Mouse (Mus musculus) kidney, embryonic 14.5 days (tissue): ENCODE data around the gene Commd1. TPM values are rescaled to one million over a fixed set of nuclear protein-coding genes. Genes with fewer than 3 reads are reported as not detected.

ENCODE experiments used
- ATAC-seq: fragments of 200-750 bp; cut with Nextera tagmentation; 2 replicates; pipeline ENCODE4 v1.8.0; 2017; ENCODE audit warnings: moderate number of reproducible peaks, mild to moderate bottlenecking, moderate TSS enrichment, moderate library complexity; ENCODE audit not compliant: low FRiP score, low TSS enrichment
- H3K27ac ChIP-seq: fragments of 300-500 bp; sonication (generic); 2 replicates; pipeline ENCODE4 v1.5.1; 2014; ENCODE audit warnings: low read depth, mild to moderate bottlenecking, low read length, moderate library complexity, mixed read lengths
- H3K27me3 ChIP-seq: fragments of 300-500 bp; sonication (generic); 2 replicates; pipeline ENCODE4 v1.6.1; 2014; ENCODE audit warnings: mild to moderate bottlenecking, low read length; ENCODE audit not compliant: control insufficient read depth, insufficient read depth
- H3K36me3 ChIP-seq: fragments of 300-500 bp; sonication (generic); 2 replicates; pipeline ENCODE4 v1.6.1; 2014; ENCODE audit warnings: low read length, mixed read lengths; ENCODE audit not compliant: control insufficient read depth, insufficient read depth
- H3K4me1 ChIP-seq: fragments of 300-500 bp; sonication (generic); 2 replicates; pipeline ENCODE4 v1.6.1; 2014; ENCODE audit warnings: low read length, mixed read lengths; ENCODE audit not compliant: control insufficient read depth, insufficient read depth
- H3K4me2 ChIP-seq: fragments of 300-500 bp; sonication (generic); replicated peaks from 2 replicates; pipeline ENCODE4 v1.6.1; 2014; ENCODE audit warnings: low read depth, mild to moderate bottlenecking, low read length
- H3K4me3 ChIP-seq: fragments of 300-500 bp; sonication (generic); 2 replicates; pipeline ENCODE4 v1.5.1; 2014; ENCODE audit warnings: mild to moderate bottlenecking, low read length
- H3K9ac ChIP-seq: fragments of 300-500 bp; sonication (generic); 2 replicates; pipeline ENCODE4 v1.6.1; 2014; ENCODE audit warnings: low read depth, mild to moderate bottlenecking, low read length, moderate library complexity
- H3K9me3 ChIP-seq: fragments of 300-500 bp; sonication (generic); 2 replicates; pipeline ENCODE4 v1.6.1; 2016; ENCODE audit warnings: low read length; ENCODE audit not compliant: control insufficient read depth
- WGBS: fragments of 180-500 bp; shearing (Covaris S2); extraction: QIAGEN DNeasy Blood & Tissue Kit; methylation state at CpG from one replicate; pipeline ENCODE4 v1.1.7; 2014; 5-methylcytosine and 5-hydroxymethylcytosine counted together
- polyA plus RNA-seq: library from polyadenylated mRNA; unstranded; fragments of >200 nt; fragmentation: Nextera tagmentation; extraction: Ambion mirVana; gene quantifications from 2 replicates; pipeline ENCODE4 v1.2.1, GENCODE M21; 2014

Commd1 gene
- polyA plus RNA-seq, 1 experiment from 2014 or later: 398 TPM

- Histone ChIP-seq H3K27ac (no peak overlapping the region), H3K4me3 (no peak overlapping the region), H3K27me3 (no peaks in the 10 kb centered on the region), H3K4me2 (no peak overlapping the region), H3K9me3 (no peaks in the 10 kb centered on the region), H3K9ac (no peak overlapping the region), H3K36me3 (peaks cover 57% of the 10 kb centered on the region), H3K4me1 (peaks cover 9% of the 10 kb centered on the region)
- WGBS: 90% methylated on average over 2 of the region's 2 CpGs
- no peak for ATAC-seq
Measured at GRCm38 (mm10) chr11:22994271-22994670, 12.1 kb upstream of the Commd1 start.

- peaks cover 9% of the 10 kb centered on the region for H3K4me1 ChIP-seq
- H3K4me2 ChIP-seq: peak overlapping the region; percentile 94
- H3K27ac ChIP-seq: no peak overlapping the region; the same call in 1 of the 2 replicates
- H3K4me3 ChIP-seq: peak overlapping the region; percentile 70
- no peak for ATAC-seq
- 10% methylated on average over 14 of the region's 14 CpGs for WGBS
- no peaks in the 10 kb centered on the region for H3K9me3 ChIP-seq
- H3K36me3 ChIP-seq: peaks cover 33% of the 10 kb centered on the region
- H3K27me3 ChIP-seq: no peaks in the 10 kb centered on the region
- peak overlapping the region; percentile 91 for H3K9ac ChIP-seq
Measured at GRCm38 (mm10) chr11:22991218-22991835, 9.1 kb upstream of the Commd1 start.

- WGBS: under 1% methylated on average over 66 of the region's 66 CpGs
- ATAC-seq: peak; percentile 99
Measured at GRCm38 (mm10) chr11:22990393-22991126, 8.4 kb upstream of the Commd1 start, which contains the start of gene Cct4. Cct4 (plus strand) TSS chr11:22990519.

GRCm38 (mm10) chr11:22989786-22990185 lies 7.6 kb upstream of the Commd1 start:
- peak overlapping the region; percentile 48 for H3K4me2 ChIP-seq
- no peaks in the 10 kb centered on the region for H3K9me3 ChIP-seq
- peak overlapping the region; percentile 79 for H3K27ac ChIP-seq
- no peaks in the 10 kb centered on the region for H3K27me3 ChIP-seq
- peak overlapping the region; percentile 91 for H3K9ac ChIP-seq
- H3K4me3 ChIP-seq: peak overlapping the region; percentile 70
- H3K4me1 ChIP-seq: peaks cover 9% of the 10 kb centered on the region
- ATAC-seq: peak; percentile 2; the same call in 1 of the 2 replicates
- H3K36me3 ChIP-seq: peaks cover 20% of the 10 kb centered on the region
- 57% methylated on average over 1 of the region's 1 CpGs for WGBS

More at GRCm38 (mm10) chr11:22990393-22991126, 8.4 kb upstream of the Commd1 start, which contains the start of gene Cct4:
- H3K4me2 ChIP-seq: peak within 1 kb of the TSS; percentile 94
- H3K9ac ChIP-seq: peak within 1 kb of the TSS; percentile 91
- no peaks in the 10 kb centered on the region for H3K9me3 ChIP-seq
- no peaks in the 10 kb centered on the region for H3K27me3 ChIP-seq
- H3K36me3 ChIP-seq: peaks cover 27% of the 10 kb centered on the region
- H3K27ac ChIP-seq: peak within 1 kb of the TSS; percentile 79
- H3K4me1 ChIP-seq: peaks cover 9% of the 10 kb centered on the region
- H3K4me3 ChIP-seq: peak within 1 kb of the TSS; percentile 70

- ATAC-seq: no peak
- 54% methylated on average over 2 of the region's 2 CpGs for WGBS
Measured at GRCm38 (mm10) chr11:22987357-22987756, 5.2 kb upstream of the Commd1 start.

GRCm38 (mm10) chr11:22985510-22985909 lies 3.3 kb upstream of the Commd1 start:
- no peak overlapping the region for H3K4me3 ChIP-seq
- no peak for ATAC-seq
- no peak overlapping the region for H3K4me2 ChIP-seq
- no peak overlapping the region for H3K27ac ChIP-seq
- no peak overlapping the region for H3K9ac ChIP-seq
- no peaks in the 10 kb centered on the region for H3K9me3 ChIP-seq
- peaks cover 7% of the 10 kb centered on the region for H3K4me1 ChIP-seq
- WGBS: 84% methylated on average over 3 of the region's 3 CpGs
- no peaks in the 10 kb centered on the region for H3K27me3 ChIP-seq
- no peaks in the 10 kb centered on the region for H3K36me3 ChIP-seq

More at GRCm38 (mm10) chr11:22987357-22987756, 5.2 kb upstream of the Commd1 start:
- Histone ChIP-seq H3K9me3 (no peaks in the 10 kb centered on the region), H3K4me3 (no peak overlapping the region), H3K36me3 (0 out of 2 replicates have a peak, but pooled peaks cover 2% of the 10 kb centered on the region), H3K9ac (no peak overlapping the region), H3K27ac (no peak overlapping the region), H3K4me1 (peaks cover 7% of the 10 kb centered on the region), H3K27me3 (no peaks in the 10 kb centered on the region), H3K4me2 (no peak overlapping the region)

GRCm38 (mm10) chr11:22982846-22983245 lies 664 bp upstream of the Commd1 start:
- Histone ChIP-seq H3K4me3 (peak overlapping the region; percentile 63; the same call in 1 of the 2 replicates), H3K9ac (no peak overlapping the region), H3K9me3 (no peaks in the 10 kb centered on the region), H3K4me2 (peak overlapping the region; percentile 71), H3K4me1 (peaks cover 7% of the 10 kb centered on the region), H3K27ac (no peak overlapping the region), H3K36me3 (0 out of 2 replicates have a peak, but pooled peaks cover 6% of the 10 kb centered on the region), H3K27me3 (no peaks in the 10 kb centered on the region)
- WGBS: 78% methylated on average over 6 of the region's 6 CpGs
- no peak for ATAC-seq

- Histone ChIP-seq H3K4me3 (peak overlapping the region; percentile 63), H3K36me3 (peaks cover 12% of the 10 kb centered on the region), H3K4me2 (peak overlapping the region; percentile 71), H3K27me3 (no peaks in the 10 kb centered on the region), H3K27ac (peak overlapping the region; percentile 94), H3K9ac (peak overlapping the region; percentile 78), H3K9me3 (no peaks in the 10 kb centered on the region), H3K4me1 (peaks cover 7% of the 10 kb centered on the region)
- 2% methylated on average over 12 of the region's 12 CpGs for WGBS
- ATAC-seq: peak; percentile 32
Measured at GRCm38 (mm10) chr11:22981543-22981950, 635 bp downstream of the Commd1 start.

GRCm38 (mm10) chr11:22981041-22981440 lies 1.1 kb downstream of the Commd1 start:
- no peaks in the 10 kb centered on the region for H3K9me3 ChIP-seq
- peak overlapping the region; percentile 63 for H3K4me3 ChIP-seq
- peaks cover 7% of the 10 kb centered on the region for H3K4me1 ChIP-seq
- H3K4me2 ChIP-seq: peak overlapping the region; percentile 71
- H3K36me3 ChIP-seq: peaks cover 14% of the 10 kb centered on the region
- H3K27ac ChIP-seq: no peak overlapping the region
- H3K27me3 ChIP-seq: no peaks in the 10 kb centered on the region
- WGBS: 29% methylated on average over 4 of the region's 4 CpGs
- H3K9ac ChIP-seq: peak overlapping the region; percentile 78; the same call in 1 of the 2 replicates
- ATAC-seq: no peak
